Mouse (Mus musculus): ENCODE data around the gene Ctf2.

DNA sequence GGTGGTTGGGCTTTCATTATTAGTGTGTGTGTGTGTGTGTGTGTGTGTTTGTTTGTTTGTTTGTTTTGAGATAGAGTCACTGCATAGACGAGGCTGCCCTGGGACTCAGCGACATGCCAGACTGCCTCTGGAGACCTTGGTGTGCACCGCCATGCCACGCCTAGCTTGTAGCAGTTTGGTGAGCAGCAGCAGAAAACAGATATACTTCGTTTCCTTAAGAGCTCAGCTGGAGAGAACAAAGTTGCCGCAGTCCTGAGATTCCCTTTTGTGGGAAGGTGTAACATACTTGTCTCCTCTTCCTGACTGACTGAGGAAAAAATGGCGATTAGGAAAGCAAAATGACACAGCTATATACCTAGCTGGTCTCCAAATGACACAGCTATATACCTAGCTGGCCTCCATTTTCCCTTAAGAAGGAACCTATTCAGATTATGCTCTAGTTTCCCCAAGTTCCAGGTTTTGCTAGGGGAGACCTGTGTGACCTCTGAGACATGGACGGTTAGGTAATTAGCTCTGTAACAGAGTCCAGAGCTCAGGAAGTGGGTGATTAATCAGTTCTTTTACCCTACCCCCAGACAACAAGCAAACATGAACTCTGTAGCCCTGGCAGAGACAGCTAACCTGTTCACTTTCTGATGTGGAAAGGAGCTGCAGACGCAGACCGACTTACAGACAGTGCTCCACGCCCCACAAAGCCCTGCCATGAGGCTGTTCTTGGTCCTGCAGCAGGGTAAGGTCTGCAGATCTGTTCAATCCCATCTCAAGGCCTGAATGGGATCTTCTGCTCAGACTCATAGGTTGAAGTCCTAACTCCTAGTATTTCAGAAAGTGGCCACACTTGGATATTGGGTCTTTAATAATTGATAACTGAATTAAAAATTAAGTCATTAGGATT is 59.8 kb downstream of the Ctf2 start:
- TF ChIP-seq POLR2A (IDR thresholded peaks at IDR 0.05; ENCODE audit: low read depth, low read length) (no peak), CTCF (conservative IDR thresholded peaks at IDR 0.05; ENCODE audit: insufficient read depth, insufficient read length, low read depth, low read length) (no peak)

Data from kidney, adult 2 months (tissue).